ENCODE assay signal across 15 mouse cellular contexts in the genomic region with DNA sequence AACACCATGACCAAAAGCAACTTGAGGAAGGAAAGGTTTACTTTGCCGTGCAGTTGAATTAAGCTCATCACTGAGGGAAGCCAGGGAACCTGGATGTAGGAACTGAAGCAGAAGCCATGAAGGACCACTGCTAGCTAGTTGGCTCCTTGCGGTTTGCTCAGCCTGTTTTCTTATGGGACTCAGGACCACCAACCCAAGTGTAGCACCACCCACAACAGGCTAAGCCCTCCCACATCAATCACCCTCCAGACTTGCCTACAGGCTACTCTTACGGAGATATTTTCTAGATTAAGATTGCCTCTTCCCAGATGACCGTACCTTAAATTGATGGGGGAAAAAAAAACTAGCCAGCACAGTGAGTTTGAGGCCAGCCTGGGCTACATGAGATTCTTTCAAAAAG. TPM values are rescaled to one million over a fixed set of nuclear protein-coding genes. Genes with fewer than 3 reads are reported as not detected.
A peak's percentile ranks its signal among the peaks of the same experiment; 100 is the strongest.
DNase-seq lines count a peak whose midpoint lies in the region; ATAC-seq and TF ChIP-seq lines count a peak whose summit lies in the region.
"Had no signal": no experiment of that assay in that cellular context is flagged by ENCODE, and none has a peak within 500 bp of the region (broad histone marks: within the 10 kb centered on the region; RNA-seq: fewer than 3 reads in every experiment).

No protein-coding gene starts in this region.

- H3K27me3 ChIP-seq in midbrain, embryonic 12.5 days = no peaks in the 10 kb centered on the region
- H3K27me3 ChIP-seq in midbrain, postnatal 0 days (ENCODE audit: insufficient read depth, low read length) = no peaks in the 10 kb centered on the region
- no peaks in the 10 kb centered on the region for H3K27me3 ChIP-seq in forebrain, embryonic 12.5 days
- H3K27me3 ChIP-seq in hindbrain, postnatal 0 days (ENCODE audit: insufficient read depth, low read length) = no peaks in the 10 kb centered on the region
- H3K27me3 ChIP-seq: lung, embryonic 15.5 days had no signal

- H3K4me3 ChIP-seq in midbrain, embryonic 12.5 days = no peak overlapping the region
- H3K4me3 ChIP-seq in midbrain, postnatal 0 days (ENCODE audit: low read depth, low read length) = no peak overlapping the region
- H3K4me3 ChIP-seq in forebrain, embryonic 12.5 days (replicated peaks) = no peak overlapping the region
- no peak overlapping the region for H3K4me3 ChIP-seq in hindbrain, postnatal 0 days (ENCODE audit: low read length)
- H3K4me3 ChIP-seq in olfactory bulb, adult 2 months (ENCODE audit: insufficient read depth, low read depth, low read length) = no peak overlapping the region
- H3K4me3 ChIP-seq: heart, adult 2 months; lung, embryonic 15.5 days had no signal

- peaks cover 33% of the 10 kb centered on the region for H3K4me1 ChIP-seq in midbrain, embryonic 12.5 days
- H3K4me1 ChIP-seq in midbrain, postnatal 0 days (ENCODE audit: insufficient read depth, low read length) = 0 out of 2 replicates have a peak, but pooled peaks cover 3% of the 10 kb centered on the region
- peaks cover 30% of the 10 kb centered on the region for H3K4me1 ChIP-seq in forebrain, embryonic 12.5 days
- H3K4me1 ChIP-seq in hindbrain, postnatal 0 days (ENCODE audit: insufficient read depth, low read length) = peaks cover 4% of the 10 kb centered on the region; the same call in 1 of the 2 replicates
- H3K4me1 ChIP-seq in olfactory bulb, adult 2 months (ENCODE audit: control insufficient read depth, insufficient read depth, low read length) = peaks cover 16% of the 10 kb centered on the region
- H3K4me1 ChIP-seq: lung, embryonic 15.5 days had no signal

- H3K4me2 ChIP-seq in midbrain, embryonic 12.5 days (replicated peaks) = 0 out of 2 replicates have a peak overlapping the region, but pooled peaks have one; percentile 19
- H3K4me2 ChIP-seq in midbrain, postnatal 0 days (ENCODE audit: low read depth, low read length, poor library complexity, severe bottlenecking) = no peak overlapping the region
- H3K4me2 ChIP-seq in forebrain, embryonic 12.5 days = no peak overlapping the region
- H3K4me2 ChIP-seq in hindbrain, postnatal 0 days (ENCODE audit: low read depth, low read length) = no peak overlapping the region
- H3K4me2 ChIP-seq: lung, embryonic 15.5 days had no signal

- H3K36me3 ChIP-seq in midbrain, embryonic 12.5 days = no peaks in the 10 kb centered on the region
- H3K36me3 ChIP-seq in midbrain, postnatal 0 days (ENCODE audit: insufficient read depth, low read length) = no peaks in the 10 kb centered on the region
- no peaks in the 10 kb centered on the region for H3K36me3 ChIP-seq in forebrain, embryonic 12.5 days (replicated peaks)
- no peaks in the 10 kb centered on the region for H3K36me3 ChIP-seq in hindbrain, postnatal 0 days (ENCODE audit: insufficient read depth, low read length)
- H3K36me3 ChIP-seq: G1E; lung, embryonic 15.5 days had no signal

- no peak for TF ChIP-seq CTCF in midbrain, postnatal 0 days (IDR thresholded peaks at IDR 0.05)
- TF ChIP-seq CTCF in hindbrain, postnatal 0 days (IDR thresholded peaks at IDR 0.05; ENCODE audit: low read depth) = no peak
- no peak for TF ChIP-seq CTCF in olfactory bulb, adult 2 months (IDR thresholded peaks at IDR 0.05; ENCODE audit: insufficient read depth, low read depth, low read length)

- 28% methylated on average over 4 of the region's 4 CpGs for WGBS in midbrain, embryonic 12.5 days
- WGBS in midbrain, postnatal 0 days = 26% methylated on average over 4 of the region's 4 CpGs
- WGBS in forebrain, embryonic 12.5 days = 50% methylated on average over 4 of the region's 4 CpGs
- WGBS in hindbrain, postnatal 0 days = 21% methylated on average over 4 of the region's 4 CpGs
- 35% methylated on average over 4 of the region's 4 CpGs for WGBS in olfactory bulb, adult 2 months

- no peaks in the 10 kb centered on the region for H3K9me3 ChIP-seq in midbrain, embryonic 12.5 days
- H3K9me3 ChIP-seq in midbrain, postnatal 0 days (ENCODE audit: low read length) = no peaks in the 10 kb centered on the region
- H3K9me3 ChIP-seq in forebrain, embryonic 12.5 days = no peaks in the 10 kb centered on the region
- H3K9me3 ChIP-seq in hindbrain, postnatal 0 days (ENCODE audit: low read length) = peaks cover 3% of the 10 kb centered on the region; the same call in 1 of the 2 replicates
- H3K9me3 ChIP-seq: G1E; lung, embryonic 15.5 days had no signal

- H3K9ac ChIP-seq in midbrain, embryonic 12.5 days (replicated peaks) = no peak overlapping the region
- H3K9ac ChIP-seq in midbrain, postnatal 0 days (replicated peaks; ENCODE audit: low read length, poor library complexity, severe bottlenecking) = no peak overlapping the region
- H3K9ac ChIP-seq in forebrain, embryonic 12.5 days = no peak overlapping the region
- H3K9ac ChIP-seq in hindbrain, postnatal 0 days (replicated peaks; ENCODE audit: low read length) = no peak overlapping the region
- H3K9ac ChIP-seq: lung, embryonic 15.5 days had no signal

- TF ChIP-seq POLR2A in olfactory bulb, adult 2 months (IDR thresholded peaks at IDR 0.05; ENCODE audit: insufficient read depth, low read depth, low read length) = no peak

- ATAC-seq in midbrain, embryonic 12.5 days (ENCODE audit: low FRiP score, low read depth) = peak; percentile 69
- no peak for ATAC-seq in midbrain, postnatal 0 days (ENCODE audit: low FRiP score)
- peak; percentile 53; the same call in 1 of the 2 replicates for ATAC-seq in forebrain, embryonic 12.5 days (ENCODE audit: low FRiP score)
- no peak for ATAC-seq in hindbrain, postnatal 0 days

- H3K27ac ChIP-seq in midbrain, embryonic 12.5 days (replicated peaks) = peak overlapping the region; percentile 86
- H3K27ac ChIP-seq in midbrain, postnatal 0 days (ENCODE audit: low read depth, low read length) = no peak overlapping the region
- peak overlapping the region; percentile 87 for H3K27ac ChIP-seq in forebrain, embryonic 12.5 days
- 0 out of 2 replicates have a peak overlapping the region, but pooled peaks have one; percentile 26 for H3K27ac ChIP-seq in hindbrain, postnatal 0 days
- peak overlapping the region; percentile 98 for H3K27ac ChIP-seq in olfactory bulb, adult 2 months (ENCODE audit: insufficient read depth, low read depth, low read length)
- H3K27ac ChIP-seq: heart, adult 2 months; kidney, postnatal 0 days; lung, embryonic 15.5 days had no signal

- DNase-seq in midbrain, postnatal 0 days (ENCODE audit: low spot score) = no peak
- no peak for DNase-seq in hindbrain, postnatal 0 days (ENCODE audit: low spot score)
- no peak for DNase-seq in thymus, adult 18-20 months
- no peak for DNase-seq in lung, adult 18-20 months
- DNase-seq in left cerebral cortex, adult 18-20 months (ENCODE audit: low spot score in 2 of 2) = no peak
- DNase-seq: adrenal gland, adult 2 months; cerebellum, adult 2 months; thymus, postnatal 14 days had no signal

RNA-seq across cellular contexts. Expression of a gene that starts 24.8 kb away (rescaled TPM):
- polyA plus RNA-seq in midbrain, embryonic 12.5 days (2016; fragmentation: Nextera tagmentation; extraction: Ambion mirVana) = 251 and 254 TPM in 2 replicates
- 134 and 137 TPM in 2 replicates for total RNA-seq in midbrain, postnatal 0 days (2014; rRNA removed)
- 130 and 134 TPM in 2 replicates for polyA plus RNA-seq in midbrain, postnatal 0 days (2015; fragmentation: Nextera tagmentation; extraction: Ambion mirVana)
- 228 and 237 TPM in 2 replicates for polyA plus RNA-seq in forebrain, embryonic 12.5 days (2016; fragmentation: Nextera tagmentation; extraction: Ambion mirVana)
- total RNA-seq in hindbrain, postnatal 0 days (2014; rRNA removed) = 141 and 144 TPM in 2 replicates
- polyA plus RNA-seq in hindbrain, postnatal 0 days (2015; fragmentation: Nextera tagmentation; extraction: Ambion mirVana) = 139 TPM in 2 replicates
- polyA plus RNA-seq in olfactory bulb, adult 2 months (2012; ENCODE audit: insufficient read depth, insufficient read length, low replicate concordance, missing spikeins) = 199 and 303 TPM in 2 replicates
- total RNA-seq in left cerebral cortex, adult 18-20 months (2021) = 100 to 1,000 TPM; 117 to 125 TPM

RNA-seq across cellular contexts. Expression of a gene that starts 48.4 kb away (rescaled TPM):
- polyA plus RNA-seq in midbrain, embryonic 12.5 days (2016; fragmentation: Nextera tagmentation; extraction: Ambion mirVana) = 8.9 TPM in 2 replicates
- total RNA-seq in midbrain, postnatal 0 days (2014; rRNA removed) = 3.2 and 5.2 TPM in 2 replicates
- 7.9 and 8.8 TPM in 2 replicates for polyA plus RNA-seq in midbrain, postnatal 0 days (2015; fragmentation: Nextera tagmentation; extraction: Ambion mirVana)
- 8.2 TPM in 2 replicates for polyA plus RNA-seq in forebrain, embryonic 12.5 days (2016; fragmentation: Nextera tagmentation; extraction: Ambion mirVana)
- 2.6 and 3.1 TPM in 2 replicates for total RNA-seq in hindbrain, postnatal 0 days (2014; rRNA removed)
- 5.1 and 5.7 TPM in 2 replicates for polyA plus RNA-seq in hindbrain, postnatal 0 days (2015; fragmentation: Nextera tagmentation; extraction: Ambion mirVana)
- not detected in 2 replicates for polyA plus RNA-seq in olfactory bulb, adult 2 months (2012; ENCODE audit: insufficient read depth, insufficient read length, low replicate concordance, missing spikeins)
- total RNA-seq in left cerebral cortex, adult 18-20 months (2021) = 10 to 100 TPM; 30.1 to 31.1 TPM

RNA-seq across cellular contexts. Expression of a gene that starts 53.9 kb away (rescaled TPM):
- polyA plus RNA-seq in midbrain, embryonic 12.5 days (2016; fragmentation: Nextera tagmentation; extraction: Ambion mirVana) = 664 and 700 TPM in 2 replicates
- total RNA-seq in midbrain, postnatal 0 days (2014; rRNA removed) = 475 and 586 TPM in 2 replicates
- 1,006 and 1,130 TPM in 2 replicates for polyA plus RNA-seq in midbrain, postnatal 0 days (2015; fragmentation: Nextera tagmentation; extraction: Ambion mirVana)
- polyA plus RNA-seq in forebrain, embryonic 12.5 days (2016; fragmentation: Nextera tagmentation; extraction: Ambion mirVana) = 791 and 796 TPM in 2 replicates
- 521 and 547 TPM in 2 replicates for total RNA-seq in hindbrain, postnatal 0 days (2014; rRNA removed)
- 1,077 and 1,085 TPM in 2 replicates for polyA plus RNA-seq in hindbrain, postnatal 0 days (2015; fragmentation: Nextera tagmentation; extraction: Ambion mirVana)
- not detected in 2 replicates for polyA plus RNA-seq in olfactory bulb, adult 2 months (2012; ENCODE audit: insufficient read depth, insufficient read length, low replicate concordance, missing spikeins)
- 100 to 1,000 TPM; 262 to 270 TPM for total RNA-seq in left cerebral cortex, adult 18-20 months (2021)

Comparison
In these comparisons a context has a peak if more than half of its experiments do, and no peak if none do; other contexts are left out.
1. ATAC-seq: peak in midbrain, embryonic 12.5 days (single experiment) and forebrain, embryonic 12.5 days (single experiment); none in midbrain, postnatal 0 days (single experiment) and hindbrain, postnatal 0 days (single experiment).
2. RNA of a gene that starts 53.9 kb away (polyA plus RNA-seq): 1,006 to 1,130 TPM in midbrain, postnatal 0 days, 1,077 to 1,085 TPM in hindbrain, postnatal 0 days, 791 to 796 TPM in forebrain, embryonic 12.5 days and 664 to 700 TPM in midbrain, embryonic 12.5 days; not detected in olfactory bulb, adult 2 months; every median in the first group is over 100 times any median in the second.